Mouse (Mus musculus): ENCODE measurements around the gene Srarp. TPM values are rescaled to one million over a fixed set of nuclear protein-coding genes. Genes with fewer than 3 reads are reported as not detected.

Gene Srarp
- polyA plus RNA-seq, 1 experiment, result not detected

GRCm38 (mm10) chr4:141426796-141427745 is 8.8 kb downstream of the Srarp start:
- no peak for TF ChIP-seq POLR2A (IDR thresholded peaks at IDR 0.05; ENCODE audit: low read depth, low read length)
- no peak for TF ChIP-seq CTCF (IDR thresholded peaks at IDR 0.05; ENCODE audit: extremely low read depth, insufficient read depth, insufficient read length, insufficient replicate concordance)
- no peak overlapping the region for H3K27ac ChIP-seq (ENCODE audit: insufficient read depth, low read length)
- WGBS, result 91% methylated on average over 10 of the region's 10 CpGs
- H3K4me1 ChIP-seq (ENCODE audit: control insufficient read depth, insufficient read depth, insufficient read length), result peaks cover 4% of the 10 kb centered on the region; the same call in 1 of the 2 replicates
- no peak for DNase-seq (ENCODE audit: low read depth in 1 of 2, low spot score in 2 of 2)
- H3K4me3 ChIP-seq (ENCODE audit: extremely low read depth, insufficient read depth, insufficient read length), result no peak overlapping the region
- H3K27me3 ChIP-seq (ENCODE audit: control insufficient read depth, insufficient read depth, low read length), result no peaks in the 10 kb centered on the region
- no peaks in the 10 kb centered on the region for H3K36me3 ChIP-seq (ENCODE audit: control insufficient read depth, insufficient read depth, low read length)

- DNase-seq (ENCODE audit: low read depth in 1 of 2, low spot score in 2 of 2), result peak; percentile 49 to 56
- TF ChIP-seq POLR2A (IDR thresholded peaks at IDR 0.05; ENCODE audit: low read depth, low read length) (no peak), CTCF (IDR thresholded peaks at IDR 0.05; ENCODE audit: extremely low read depth, insufficient read depth, insufficient read length, insufficient replicate concordance) (no peak)
- no peak overlapping the region for H3K27ac ChIP-seq (ENCODE audit: insufficient read depth, low read length)
- peak overlapping the region; percentile 45; the same call in 1 of the 2 replicates for H3K4me3 ChIP-seq (ENCODE audit: extremely low read depth, insufficient read depth, insufficient read length)
- no peaks in the 10 kb centered on the region for H3K36me3 ChIP-seq (ENCODE audit: control insufficient read depth, insufficient read depth, low read length)
- 6% methylated on average over 33 of the region's 36 CpGs for WGBS
- H3K4me1 ChIP-seq (ENCODE audit: control insufficient read depth, insufficient read depth, insufficient read length), result peaks cover 4% of the 10 kb centered on the region; the same call in 1 of the 2 replicates
- no peaks in the 10 kb centered on the region for H3K27me3 ChIP-seq (ENCODE audit: control insufficient read depth, insufficient read depth, low read length)
Observed at GRCm38 (mm10) chr4:141425484-141426479, 10.1 kb downstream of the Srarp start.

GRCm38 (mm10) chr4:141423691-141424431 is 12.0 kb downstream of the Srarp start:
- WGBS, result 90% methylated on average over 13 of the region's 13 CpGs
- no peak for DNase-seq (ENCODE audit: low read depth in 1 of 2, low spot score in 2 of 2)
- H3K4me3 ChIP-seq (ENCODE audit: extremely low read depth, insufficient read depth, insufficient read length), result no peak overlapping the region
- no peaks in the 10 kb centered on the region for H3K27me3 ChIP-seq (ENCODE audit: control insufficient read depth, insufficient read depth, low read length)
- H3K4me1 ChIP-seq (ENCODE audit: control insufficient read depth, insufficient read depth, insufficient read length), result peaks cover 14% of the 10 kb centered on the region; the same call in 1 of the 2 replicates
- no peak overlapping the region for H3K27ac ChIP-seq (ENCODE audit: insufficient read depth, low read length)
- TF ChIP-seq CTCF (IDR thresholded peaks at IDR 0.05; ENCODE audit: extremely low read depth, insufficient read depth, insufficient read length, insufficient replicate concordance), result no peak
- no peak for TF ChIP-seq POLR2A (IDR thresholded peaks at IDR 0.05; ENCODE audit: low read depth, low read length)
- no peaks in the 10 kb centered on the region for H3K36me3 ChIP-seq (ENCODE audit: control insufficient read depth, insufficient read depth, low read length)

GRCm38 (mm10) chr4:141423288-141423687 is 12.6 kb downstream of the Srarp start:
- Histone ChIP-seq H3K27me3 (ENCODE audit: control insufficient read depth, insufficient read depth, low read length) (no peaks in the 10 kb centered on the region), H3K27ac (ENCODE audit: insufficient read depth, low read length) (no peak overlapping the region), H3K36me3 (ENCODE audit: control insufficient read depth, insufficient read depth, low read length) (no peaks in the 10 kb centered on the region), H3K4me3 (ENCODE audit: extremely low read depth, insufficient read depth, insufficient read length) (no peak overlapping the region), H3K4me1 (ENCODE audit: control insufficient read depth, insufficient read depth, insufficient read length) (peaks cover 14% of the 10 kb centered on the region; the same call in 1 of the 2 replicates)
- DNase-seq (ENCODE audit: low read depth in 1 of 2, low spot score in 2 of 2), result no peak
- WGBS, result 81% methylated on average over 5 of the region's 5 CpGs
- TF ChIP-seq CTCF (IDR thresholded peaks at IDR 0.05; ENCODE audit: extremely low read depth, insufficient read depth, insufficient read length, insufficient replicate concordance), result no peak
- no peak for TF ChIP-seq POLR2A (IDR thresholded peaks at IDR 0.05; ENCODE audit: low read depth, low read length)

GRCm38 (mm10) chr4:141422841-141423240 is 13.1 kb downstream of the Srarp start:
- H3K27ac ChIP-seq (ENCODE audit: insufficient read depth, low read length), result no peak overlapping the region
- H3K4me3 ChIP-seq (ENCODE audit: extremely low read depth, insufficient read depth, insufficient read length), result no peak overlapping the region
- peaks cover 14% of the 10 kb centered on the region; the same call in 1 of the 2 replicates for H3K4me1 ChIP-seq (ENCODE audit: control insufficient read depth, insufficient read depth, insufficient read length)
- no peak for DNase-seq (ENCODE audit: low read depth in 1 of 2, low spot score in 2 of 2)
- no peaks in the 10 kb centered on the region for H3K27me3 ChIP-seq (ENCODE audit: control insufficient read depth, insufficient read depth, low read length)
- WGBS, result 88% methylated on average over 5 of the region's 5 CpGs
- TF ChIP-seq POLR2A (IDR thresholded peaks at IDR 0.05; ENCODE audit: low read depth, low read length) (no peak), CTCF (IDR thresholded peaks at IDR 0.05; ENCODE audit: extremely low read depth, insufficient read depth, insufficient read length, insufficient replicate concordance) (no peak)
- H3K36me3 ChIP-seq (ENCODE audit: control insufficient read depth, insufficient read depth, low read length), result no peaks in the 10 kb centered on the region

GRCm38 (mm10) chr4:141421423-141421822 is 14.5 kb downstream of the Srarp start:
- peaks cover 14% of the 10 kb centered on the region; the same call in 1 of the 2 replicates for H3K4me1 ChIP-seq (ENCODE audit: control insufficient read depth, insufficient read depth, insufficient read length)
- 90% methylated on average over 14 of the region's 14 CpGs for WGBS
- H3K36me3 ChIP-seq (ENCODE audit: control insufficient read depth, insufficient read depth, low read length), result no peaks in the 10 kb centered on the region
- no peak overlapping the region for H3K4me3 ChIP-seq (ENCODE audit: extremely low read depth, insufficient read depth, insufficient read length)
- no peak for DNase-seq (ENCODE audit: low read depth in 1 of 2, low spot score in 2 of 2)
- TF ChIP-seq CTCF (IDR thresholded peaks at IDR 0.05; ENCODE audit: extremely low read depth, insufficient read depth, insufficient read length, insufficient replicate concordance) (no peak), POLR2A (IDR thresholded peaks at IDR 0.05; ENCODE audit: low read depth, low read length) (no peak)
- no peaks in the 10 kb centered on the region for H3K27me3 ChIP-seq (ENCODE audit: control insufficient read depth, insufficient read depth, low read length)
- H3K27ac ChIP-seq (ENCODE audit: insufficient read depth, low read length), result no peak overlapping the region

Data from spleen, adult 2 months (tissue).